Mouse (Mus musculus) heart, embryonic 11.5 days (tissue): ENCODE data around the gene Tmc6. TPM values are rescaled to one million over a fixed set of nuclear protein-coding genes. Genes with fewer than 3 reads are reported as not detected.

Experiments used
- ATAC-seq: fragments of 200-750 bp; cut with Nextera tagmentation; replicated peaks from 2 replicates; pipeline ENCODE4 v1.8.0; 2017; ENCODE audit warnings: moderate library complexity; ENCODE audit not compliant: insufficient number of reproducible peaks, low FRiP score, low TSS enrichment
- H3K27ac ChIP-seq: fragments of 300-500 bp; sonication (generic); 2 replicates; pipeline ENCODE4 v1.5.1; 2014; ENCODE audit warnings: mild to moderate bottlenecking, low read depth, low read length
- H3K27me3 ChIP-seq: fragments of 300-500 bp; sonication (generic); 2 replicates; pipeline ENCODE4 v1.6.1; 2014; ENCODE audit warnings: mild to moderate bottlenecking, low read length, mixed read lengths; ENCODE audit not compliant: control insufficient read depth, insufficient read depth
- H3K36me3 ChIP-seq: fragments of 300-500 bp; sonication (generic); 2 replicates; pipeline ENCODE4 v1.6.1; 2014; ENCODE audit warnings: mild to moderate bottlenecking, low read length, moderate library complexity, mixed read lengths; ENCODE audit not compliant: control insufficient read depth, insufficient read depth
- H3K4me1 ChIP-seq: fragments of 300-500 bp; sonication (generic); 2 replicates; pipeline ENCODE4 v1.6.1; 2014; ENCODE audit warnings: low read length; ENCODE audit not compliant: control insufficient read depth, insufficient read depth
- H3K4me2 ChIP-seq: fragments of 300-500 bp; sonication (generic); 2 replicates; pipeline ENCODE4 v1.6.1; 2014; ENCODE audit warnings: mild to moderate bottlenecking, moderate library complexity
- H3K4me3 ChIP-seq: fragments of 300-500 bp; sonication (generic); 2 replicates; pipeline ENCODE4 v1.5.1; 2014; ENCODE audit warnings: low read depth, low read length
- H3K9ac ChIP-seq: fragments of 300-500 bp; sonication (generic); 2 replicates; pipeline ENCODE4 v1.6.1; 2014; ENCODE audit warnings: mild to moderate bottlenecking, low read depth, low read length, moderate library complexity
- H3K9me3 ChIP-seq: fragments of 300-500 bp; sonication (generic); replicated peaks from 2 replicates; pipeline ENCODE4 v1.6.1; 2016; ENCODE audit warnings: low read length; ENCODE audit not compliant: control insufficient read depth
- WGBS: fragments of 180-500 bp; shearing (Covaris S2); extraction: QIAGEN DNeasy Blood & Tissue Kit; methylation state at CpG from one replicate; pipeline ENCODE4 v1.1.7; 2014; ENCODE audit not compliant: insufficient replicate concordance; 5-methylcytosine and 5-hydroxymethylcytosine counted together
- polyA plus RNA-seq: library from polyadenylated mRNA; unstranded; fragments of >200 nt; fragmentation: Nextera tagmentation; extraction: Ambion mirVana; gene quantifications from 2 replicates; pipeline ENCODE4 v1.2.1, GENCODE M21; 2014

Gene Tmc6
- polyA plus RNA-seq, 1 experiment from 2014 or later: 23.8 TPM

GRCm38 (mm10) chr11:117780582-117781111 lies 1.4 kb downstream of the Tmc6 start:
- Histone ChIP-seq H3K9ac (peak overlapping the region; percentile 74), H3K27ac (peak overlapping the region; percentile 96), H3K36me3 (peaks cover 9% of the 10 kb centered on the region), H3K4me2 (peak overlapping the region; percentile 99), H3K4me1 (peaks cover 46% of the 10 kb centered on the region), H3K9me3 (no peaks in the 10 kb centered on the region), H3K27me3 (peaks cover 17% of the 10 kb centered on the region), H3K4me3 (peak overlapping the region; percentile 52)
- WGBS: under 1% methylated on average over 19 of the region's 19 CpGs
- peak; percentile 73 for ATAC-seq

GRCm38 (mm10) chr11:117780199-117780515 lies 1.8 kb downstream of the Tmc6 start:
- Histone ChIP-seq H3K36me3 (peaks cover 11% of the 10 kb centered on the region), H3K9ac (peak overlapping the region; percentile 74), H3K9me3 (no peaks in the 10 kb centered on the region), H3K27me3 (peaks cover 17% of the 10 kb centered on the region), H3K27ac (peak overlapping the region; percentile 96), H3K4me1 (peaks cover 46% of the 10 kb centered on the region), H3K4me2 (peak overlapping the region; percentile 99), H3K4me3 (peak overlapping the region; percentile 52)
- 0% methylated on average over 17 of the region's 17 CpGs for WGBS
- ATAC-seq: 0 out of 2 replicates have a peak, but pooled peaks have one; percentile 0

- Histone ChIP-seq H3K4me2 (peak overlapping the region; percentile 99), H3K9me3 (no peaks in the 10 kb centered on the region), H3K27me3 (peaks cover 17% of the 10 kb centered on the region), H3K27ac (peak overlapping the region; percentile 96), H3K9ac (peak overlapping the region; percentile 74), H3K4me1 (peaks cover 46% of the 10 kb centered on the region), H3K36me3 (peaks cover 11% of the 10 kb centered on the region), H3K4me3 (peak overlapping the region; percentile 52)
- ATAC-seq: no peak
- WGBS: 3% methylated on average over 38 of the region's 38 CpGs
Observed at GRCm38 (mm10) chr11:117779434-117780198, 2.4 kb downstream of the Tmc6 start.

- Histone ChIP-seq H3K27me3 (peaks cover 17% of the 10 kb centered on the region), H3K4me2 (peak overlapping the region; percentile 99), H3K27ac (peak overlapping the region; percentile 96), H3K9ac (peak overlapping the region; percentile 74), H3K36me3 (peaks cover 11% of the 10 kb centered on the region), H3K4me3 (peak overlapping the region; percentile 52), H3K4me1 (peaks cover 46% of the 10 kb centered on the region), H3K9me3 (no peaks in the 10 kb centered on the region)
- ATAC-seq: no peak
- WGBS: 47% methylated on average over 12 of the region's 12 CpGs
Observed at GRCm38 (mm10) chr11:117778851-117779433, 3.1 kb downstream of the Tmc6 start.

- Histone ChIP-seq H3K36me3 (peaks cover 11% of the 10 kb centered on the region), H3K4me3 (no peak overlapping the region), H3K4me2 (no peak overlapping the region), H3K27me3 (peaks cover 8% of the 10 kb centered on the region), H3K9ac (no peak overlapping the region), H3K4me1 (peaks cover 37% of the 10 kb centered on the region), H3K27ac (no peak overlapping the region), H3K9me3 (no peaks in the 10 kb centered on the region)
- WGBS: 87% methylated on average over 11 of the region's 11 CpGs
- ATAC-seq: no peak
Observed at GRCm38 (mm10) chr11:117778031-117778430, 4.0 kb downstream of the Tmc6 start.

GRCm38 (mm10) chr11:117777111-117777510 lies 4.9 kb downstream of the Tmc6 start:
- Histone ChIP-seq H3K27me3 (peaks cover 2% of the 10 kb centered on the region; the same call in 1 of the 2 replicates), H3K36me3 (peaks cover 16% of the 10 kb centered on the region), H3K4me1 (peaks cover 34% of the 10 kb centered on the region), H3K9ac (no peak overlapping the region), H3K4me3 (no peak overlapping the region), H3K9me3 (no peaks in the 10 kb centered on the region), H3K27ac (no peak overlapping the region), H3K4me2 (no peak overlapping the region)
- WGBS: 94% methylated on average over 5 of the region's 5 CpGs
- no peak for ATAC-seq

- H3K36me3 ChIP-seq: peaks cover 22% of the 10 kb centered on the region
- no peak overlapping the region for H3K4me2 ChIP-seq
- no peak for ATAC-seq
- no peaks in the 10 kb centered on the region for H3K9me3 ChIP-seq
- peaks cover 25% of the 10 kb centered on the region for H3K4me1 ChIP-seq
- no peak overlapping the region for H3K4me3 ChIP-seq
- H3K27me3 ChIP-seq: no peaks in the 10 kb centered on the region
- WGBS: 92% methylated on average over 14 of the region's 14 CpGs
- no peak overlapping the region for H3K9ac ChIP-seq
- H3K27ac ChIP-seq: no peak overlapping the region
Observed at GRCm38 (mm10) chr11:117776085-117776792, 5.8 kb downstream of the Tmc6 start.

GRCm38 (mm10) chr11:117775540-117775939 lies 6.5 kb downstream of the Tmc6 start:
- peaks cover 18% of the 10 kb centered on the region for H3K4me1 ChIP-seq
- H3K36me3 ChIP-seq: peaks cover 25% of the 10 kb centered on the region
- H3K27me3 ChIP-seq: no peaks in the 10 kb centered on the region
- H3K9me3 ChIP-seq: no peaks in the 10 kb centered on the region
- 87% methylated on average over 13 of the region's 13 CpGs for WGBS
- H3K4me2 ChIP-seq: no peak overlapping the region
- no peak overlapping the region for H3K4me3 ChIP-seq
- ATAC-seq: no peak
- no peak overlapping the region for H3K9ac ChIP-seq
- H3K27ac ChIP-seq: no peak overlapping the region
